Mouse (Mus musculus): ENCODE data around the gene Trpt1. TPM values are rescaled to one million over a fixed set of nuclear protein-coding genes. Genes with fewer than 3 reads are reported as not detected.
"Not testable (repeated sequence)": the region's sequence is repeated elsewhere in the genome, so short reads cannot be mapped to it uniquely, and the experiment has no call there.

The Trpt1 gene
- polyA plus RNA-seq, 1 experiment from 2014 or later = 14.7 TPM

DNA sequence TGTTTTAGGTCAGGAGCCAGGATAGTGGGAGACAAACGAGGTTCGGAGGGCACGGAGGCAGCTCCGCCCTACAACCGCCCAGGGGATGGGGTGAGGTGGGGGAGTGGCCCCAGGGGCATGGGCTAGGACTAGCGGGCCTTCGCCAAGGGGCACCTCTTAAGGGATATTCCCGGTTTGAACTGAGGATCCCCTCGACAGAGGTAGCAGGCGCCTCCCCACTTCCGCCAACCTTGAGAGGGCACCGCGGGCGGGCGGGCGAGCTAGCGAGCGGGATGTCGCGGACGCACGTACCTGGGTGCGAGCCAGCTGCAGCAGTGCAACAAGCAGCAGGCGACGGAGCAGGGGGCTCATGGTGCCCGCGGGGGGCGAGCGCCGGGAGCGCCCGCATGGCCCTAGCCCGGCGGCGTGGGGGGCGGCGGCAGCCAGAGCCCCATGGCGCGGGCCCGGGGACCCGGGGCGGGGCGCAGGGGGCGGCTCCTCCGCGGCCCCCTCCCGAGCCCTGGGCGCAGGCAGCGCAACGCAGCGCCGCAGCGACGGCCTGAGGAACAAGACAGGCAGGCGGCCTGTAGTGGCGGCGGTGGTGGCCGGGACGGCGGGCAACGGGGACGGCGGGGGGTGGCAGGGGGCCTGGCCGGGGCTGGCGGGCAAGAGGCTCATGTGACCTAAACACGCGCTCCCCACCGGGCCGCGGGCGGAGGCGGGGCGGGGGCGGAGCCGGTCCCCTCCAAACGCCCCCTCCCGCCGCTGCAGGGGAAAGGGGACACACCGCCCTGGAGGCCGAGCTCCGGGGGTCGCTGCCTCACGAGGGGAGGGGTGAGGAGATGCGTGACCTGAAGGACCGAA lies 8.6 kb upstream of the Trpt1 start, which contains the start of gene Vegfb:
Vegfb (minus strand) TSS at position 591 of the 843 bp plus-strand sequence.
- H3K9me3 ChIP-seq (replicated peaks; ENCODE audit: control insufficient read depth, low read length) = no peaks in the 10 kb centered on the region
- H3K36me3 ChIP-seq (ENCODE audit: control insufficient read depth, insufficient read depth, low read length) = peaks cover 22% of the 10 kb centered on the region
- H3K27me3 ChIP-seq (ENCODE audit: control insufficient read depth, insufficient read depth, low read length) = no peaks in the 10 kb centered on the region
- peak within 1 kb of the TSS; percentile 90 for H3K4me2 ChIP-seq
- peak within 1 kb of the TSS; percentile 96 for H3K9ac ChIP-seq (ENCODE audit: low read depth, low read length)
- H3K4me3 ChIP-seq (ENCODE audit: low read depth, low read length) = peak within 1 kb of the TSS; percentile 90
- ATAC-seq (replicated peaks; ENCODE audit: insufficient number of reproducible peaks, low FRiP score, low TSS enrichment) = peak; percentile 41
- under 1% methylated on average over 75 of the region's 85 CpGs for WGBS (ENCODE audit: insufficient replicate concordance)
- H3K4me1 ChIP-seq (ENCODE audit: control insufficient read depth, insufficient read depth, low read length) = peaks cover 16% of the 10 kb centered on the region
- peak within 1 kb of the TSS; percentile 98 for H3K27ac ChIP-seq (ENCODE audit: low read depth, low read length)

DNA sequence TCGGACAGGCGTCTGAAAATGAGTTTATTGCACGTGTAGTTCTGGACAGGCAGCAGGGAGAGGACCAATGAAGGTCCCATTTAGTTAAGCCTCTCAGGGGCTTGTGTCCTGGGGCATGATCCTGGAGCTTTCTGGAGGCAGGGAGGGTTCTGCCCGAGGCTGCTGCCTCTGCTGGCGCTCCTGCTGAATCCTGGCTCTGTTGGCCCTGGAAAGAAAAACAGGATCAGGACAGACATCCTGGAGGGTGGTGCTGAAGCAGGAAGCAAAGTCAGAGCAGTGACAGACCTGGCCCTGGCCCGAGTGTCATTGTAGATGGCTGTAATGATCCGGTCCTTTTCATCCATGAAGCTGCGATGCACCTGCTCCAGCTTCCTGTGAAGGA lies 8.0 kb upstream of the Trpt1 start:
- Histone ChIP-seq H3K9me3 (replicated peaks; ENCODE audit: control insufficient read depth, low read length) (no peaks in the 10 kb centered on the region), H3K27me3 (ENCODE audit: control insufficient read depth, insufficient read depth, low read length) (no peaks in the 10 kb centered on the region), H3K36me3 (ENCODE audit: control insufficient read depth, insufficient read depth, low read length) (peaks cover 17% of the 10 kb centered on the region), H3K4me2 (peak overlapping the region; percentile 90), H3K9ac (ENCODE audit: low read depth, low read length) (peak overlapping the region; percentile 96), H3K4me1 (ENCODE audit: control insufficient read depth, insufficient read depth, low read length) (peaks cover 18% of the 10 kb centered on the region), H3K27ac (ENCODE audit: low read depth, low read length) (peak overlapping the region; percentile 98), H3K4me3 (ENCODE audit: low read depth, low read length) (peak overlapping the region; percentile 90)
- ATAC-seq (replicated peaks; ENCODE audit: insufficient number of reproducible peaks, low FRiP score, low TSS enrichment) = no peak
- 3% methylated on average over 8 of the region's 8 CpGs for WGBS (ENCODE audit: insufficient replicate concordance)

DNA sequence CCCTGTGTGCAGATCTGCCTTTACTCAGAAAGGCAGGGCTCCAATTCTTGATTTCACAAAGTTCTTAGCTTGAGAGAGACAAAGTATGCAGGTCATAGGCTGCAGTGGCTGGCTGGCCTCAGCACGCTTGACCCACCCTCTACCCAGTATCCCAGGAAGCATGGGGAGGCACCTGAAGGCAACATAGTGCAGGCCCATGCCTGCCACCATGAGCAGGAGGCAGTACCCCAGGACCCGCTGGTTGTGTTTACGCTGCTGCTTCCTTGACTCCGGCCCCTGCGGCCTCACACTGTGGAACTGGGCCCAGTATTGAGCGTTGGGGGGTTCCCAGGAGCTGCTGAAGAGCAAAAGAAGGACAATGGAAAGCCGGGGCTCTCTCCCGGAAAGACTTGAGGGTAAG lies 6.7 kb upstream of the Trpt1 start:
- Histone ChIP-seq H3K4me1 (ENCODE audit: control insufficient read depth, insufficient read depth, low read length) (peaks cover 25% of the 10 kb centered on the region), H3K4me3 (ENCODE audit: low read depth, low read length) (no peak overlapping the region), H3K9me3 (replicated peaks; ENCODE audit: control insufficient read depth, low read length) (no peaks in the 10 kb centered on the region), H3K27ac (ENCODE audit: low read depth, low read length) (no peak overlapping the region), H3K36me3 (ENCODE audit: control insufficient read depth, insufficient read depth, low read length) (peaks cover 9% of the 10 kb centered on the region; the same call in 1 of the 2 replicates), H3K4me2 (no peak overlapping the region; the same call in 1 of the 2 replicates), H3K27me3 (ENCODE audit: control insufficient read depth, insufficient read depth, low read length) (no peaks in the 10 kb centered on the region), H3K9ac (ENCODE audit: low read depth, low read length) (no peak overlapping the region)
- 90% methylated on average over 8 of the region's 8 CpGs for WGBS (ENCODE audit: insufficient replicate concordance)
- no peak for ATAC-seq (replicated peaks; ENCODE audit: insufficient number of reproducible peaks, low FRiP score, low TSS enrichment)

DNA sequence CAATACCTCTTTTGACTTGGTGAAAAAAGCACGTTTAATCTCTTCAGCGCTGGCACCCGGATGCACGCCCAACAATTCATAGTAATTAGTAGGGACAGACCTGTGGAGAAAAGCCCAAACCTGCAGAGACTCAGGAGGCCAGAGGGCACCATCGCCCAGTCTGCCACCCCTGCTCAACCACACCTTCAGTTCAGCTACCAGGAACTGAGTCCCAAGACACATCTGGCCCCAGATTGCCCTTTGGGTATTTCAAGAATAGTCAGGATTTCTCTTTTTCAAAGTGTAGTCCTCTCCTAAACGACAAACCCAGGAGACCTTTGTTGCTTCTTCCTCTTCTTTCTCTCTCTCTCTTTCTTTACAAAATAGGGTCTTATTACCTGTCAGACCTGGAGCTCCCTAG lies 5.2 kb upstream of the Trpt1 start:
- Histone ChIP-seq H3K4me2 (no peak overlapping the region), H3K9ac (ENCODE audit: low read depth, low read length) (no peak overlapping the region), H3K4me3 (ENCODE audit: low read depth, low read length) (no peak overlapping the region), H3K27ac (ENCODE audit: low read depth, low read length) (no peak overlapping the region), H3K36me3 (ENCODE audit: control insufficient read depth, insufficient read depth, low read length) (peaks cover 3% of the 10 kb centered on the region; the same call in 1 of the 2 replicates), H3K27me3 (ENCODE audit: control insufficient read depth, insufficient read depth, low read length) (no peaks in the 10 kb centered on the region), H3K9me3 (replicated peaks; ENCODE audit: control insufficient read depth, low read length) (no peaks in the 10 kb centered on the region), H3K4me1 (ENCODE audit: control insufficient read depth, insufficient read depth, low read length) (peaks cover 38% of the 10 kb centered on the region)
- no peak for ATAC-seq (replicated peaks; ENCODE audit: insufficient number of reproducible peaks, low FRiP score, low TSS enrichment)
- 87% methylated on average over 6 of the region's 6 CpGs for WGBS (ENCODE audit: insufficient replicate concordance)

DNA sequence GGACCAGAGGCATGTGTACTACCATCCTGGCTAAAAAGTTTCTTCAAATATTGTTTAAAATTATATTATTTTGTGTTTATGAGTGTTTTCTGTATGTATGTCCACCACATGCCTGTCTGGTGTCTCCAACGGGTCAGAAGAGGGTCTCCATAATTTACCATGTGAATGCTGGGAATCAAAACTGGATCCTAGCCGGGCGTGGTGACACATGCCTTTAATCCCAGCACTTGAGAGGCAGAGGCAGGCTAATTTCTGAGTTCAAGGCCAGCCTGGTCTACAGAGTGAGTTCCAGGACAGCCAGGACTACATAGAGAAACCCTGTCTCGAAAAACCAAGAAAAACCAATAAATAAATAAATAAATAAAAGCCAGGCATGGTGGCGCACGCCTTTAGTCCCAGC lies 4.8 kb upstream of the Trpt1 start:
- not testable (repeated sequence) for H3K27me3 ChIP-seq (ENCODE audit: control insufficient read depth, insufficient read depth, low read length); ATAC-seq (replicated peaks; ENCODE audit: insufficient number of reproducible peaks, low FRiP score, low TSS enrichment); H3K27ac ChIP-seq (ENCODE audit: low read depth, low read length); H3K4me2 ChIP-seq; H3K9ac ChIP-seq (ENCODE audit: low read depth, low read length); H3K9me3 ChIP-seq (replicated peaks; ENCODE audit: control insufficient read depth, low read length); H3K4me3 ChIP-seq (ENCODE audit: low read depth, low read length); H3K36me3 ChIP-seq (ENCODE audit: control insufficient read depth, insufficient read depth, low read length)
- peaks cover 36% of the 10 kb centered on the region for H3K4me1 ChIP-seq (ENCODE audit: control insufficient read depth, insufficient read depth, low read length)
- 86% methylated on average over 6 of the region's 6 CpGs for WGBS (ENCODE audit: insufficient replicate concordance)

DNA sequence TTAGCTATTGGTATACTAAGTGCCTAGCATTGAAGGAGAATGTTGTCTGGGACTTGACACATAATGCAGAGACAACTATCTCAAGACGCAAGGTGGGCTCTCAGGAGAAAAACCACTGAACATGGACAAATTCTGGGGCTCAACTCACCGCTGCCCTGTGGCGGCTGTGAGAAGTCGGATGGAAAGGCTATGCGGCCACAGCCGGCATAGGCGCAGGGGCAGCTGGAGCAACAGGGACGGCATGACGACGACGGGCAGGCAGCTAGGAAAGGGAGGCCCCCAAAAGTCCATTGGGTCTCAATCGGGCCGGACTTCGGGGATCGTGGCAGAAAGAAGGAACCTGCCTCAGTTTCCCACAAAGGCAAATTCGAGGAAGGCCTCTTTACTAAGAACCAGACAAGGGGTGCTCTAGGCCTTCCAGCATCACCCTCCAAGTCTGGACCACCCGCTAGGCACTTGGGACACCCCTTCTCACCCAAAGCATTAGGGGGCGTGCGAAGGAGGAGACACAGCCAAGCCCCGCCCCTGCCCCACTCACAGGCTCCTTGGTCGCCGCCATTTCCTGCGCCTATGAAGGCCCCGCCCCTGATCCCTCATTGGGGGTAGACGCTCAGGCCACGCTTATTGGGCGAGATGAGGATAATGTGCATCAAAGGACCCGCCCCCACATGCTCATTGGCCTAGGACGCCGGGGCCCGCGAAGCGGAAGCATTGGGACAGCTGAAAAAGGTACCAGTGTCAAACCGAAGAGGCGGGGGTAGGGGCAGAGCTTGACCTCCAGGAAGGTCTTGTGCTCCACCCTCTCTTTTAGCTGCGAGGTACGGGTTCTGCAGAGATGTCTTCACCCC lies 3.7 kb upstream of the Trpt1 start, which contains the start of gene Dnajc4:
Dnajc4 (minus strand) TSS at position 562 of the 848 bp plus-strand sequence.
- WGBS (ENCODE audit: insufficient replicate concordance) = 3% methylated on average over 37 of the region's 37 CpGs
- Histone ChIP-seq H3K27ac (ENCODE audit: low read depth, low read length) (peak within 1 kb of the TSS; percentile 69), H3K36me3 (ENCODE audit: control insufficient read depth, insufficient read depth, low read length) (peaks cover 3% of the 10 kb centered on the region; the same call in 1 of the 2 replicates), H3K9ac (ENCODE audit: low read depth, low read length) (peak within 1 kb of the TSS; percentile 78), H3K4me3 (ENCODE audit: low read depth, low read length) (peak within 1 kb of the TSS; percentile 51), H3K4me1 (ENCODE audit: control insufficient read depth, insufficient read depth, low read length) (peaks cover 29% of the 10 kb centered on the region), H3K9me3 (replicated peaks; ENCODE audit: control insufficient read depth, low read length) (no peaks in the 10 kb centered on the region), H3K27me3 (ENCODE audit: control insufficient read depth, insufficient read depth, low read length) (no peaks in the 10 kb centered on the region), H3K4me2 (peak within 1 kb of the TSS; percentile 71)
- ATAC-seq (replicated peaks; ENCODE audit: insufficient number of reproducible peaks, low FRiP score, low TSS enrichment) = peak; percentile 89

DNA sequence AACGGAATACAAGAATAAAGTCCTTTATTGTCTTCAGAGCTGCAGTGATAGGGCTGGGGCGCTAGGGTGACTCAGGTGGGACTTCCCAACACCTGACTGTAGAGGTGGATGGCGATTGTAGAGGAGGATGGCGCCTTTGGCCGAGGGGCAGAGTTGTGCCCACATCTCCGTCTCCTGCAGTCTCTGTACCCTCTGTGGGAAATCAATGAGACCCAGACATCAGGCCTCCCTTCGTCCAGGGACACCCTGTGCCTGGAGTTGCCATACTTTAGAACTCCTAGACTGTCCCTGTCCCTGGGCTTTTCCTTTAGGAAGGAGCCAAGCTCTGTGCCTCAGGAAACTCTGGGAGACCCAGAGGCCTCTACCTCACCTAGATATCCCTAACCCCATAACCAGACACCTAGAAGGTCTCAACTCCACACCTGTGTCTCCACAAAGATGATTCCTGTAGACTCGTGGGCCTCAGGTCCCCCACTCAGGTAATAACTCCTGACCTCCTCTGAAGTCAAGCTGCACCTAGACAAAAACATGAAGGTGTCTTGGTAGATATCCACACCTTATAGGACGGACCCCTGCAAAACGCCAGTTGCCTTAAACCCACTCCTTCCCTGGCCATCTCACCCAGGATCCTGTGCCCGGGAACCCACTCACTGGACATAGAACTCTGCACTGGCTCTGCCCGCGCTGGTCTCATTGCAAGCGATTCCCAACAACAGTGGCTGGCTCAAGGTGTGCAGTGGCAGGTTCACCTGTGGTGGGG lies 2.7 kb upstream of the Trpt1 start:
- peaks cover 3% of the 10 kb centered on the region; the same call in 1 of the 2 replicates for H3K36me3 ChIP-seq (ENCODE audit: control insufficient read depth, insufficient read depth, low read length)
- peak overlapping the region; percentile 69 for H3K27ac ChIP-seq (ENCODE audit: low read depth, low read length)
- H3K4me3 ChIP-seq (ENCODE audit: low read depth, low read length) = peak overlapping the region; percentile 51
- no peaks in the 10 kb centered on the region for H3K27me3 ChIP-seq (ENCODE audit: control insufficient read depth, insufficient read depth, low read length)
- no peaks in the 10 kb centered on the region for H3K9me3 ChIP-seq (replicated peaks; ENCODE audit: control insufficient read depth, low read length)
- peak overlapping the region; percentile 71 for H3K4me2 ChIP-seq
- peaks cover 25% of the 10 kb centered on the region for H3K4me1 ChIP-seq (ENCODE audit: control insufficient read depth, insufficient read depth, low read length)
- peak overlapping the region; percentile 78 for H3K9ac ChIP-seq (ENCODE audit: low read depth, low read length)
- WGBS (ENCODE audit: insufficient replicate concordance) = 63% methylated on average over 14 of the region's 14 CpGs
- ATAC-seq (replicated peaks; ENCODE audit: insufficient number of reproducible peaks, low FRiP score, low TSS enrichment) = 0 out of 2 replicates have a peak, but pooled peaks have one; percentile 1

DNA sequence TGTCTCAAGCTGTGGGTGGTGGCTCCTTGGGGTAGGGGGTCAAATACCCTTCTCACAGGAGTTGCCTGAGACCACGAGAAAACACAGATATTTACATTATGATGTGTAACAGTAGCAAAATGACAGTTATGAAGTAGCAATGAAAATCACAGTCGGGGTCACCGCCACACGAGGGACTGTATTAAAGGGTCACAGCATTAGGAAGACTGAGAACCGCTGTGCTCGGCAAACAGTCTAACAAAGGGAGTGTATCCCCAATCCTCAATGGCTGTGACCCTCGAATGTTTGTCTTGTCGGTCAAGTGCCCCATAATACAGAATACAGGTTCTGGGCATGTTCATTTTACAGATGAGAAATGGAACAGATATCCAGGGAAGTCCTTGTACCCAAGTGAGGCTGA lies 1.9 kb upstream of the Trpt1 start:
- ATAC-seq (replicated peaks; ENCODE audit: insufficient number of reproducible peaks, low FRiP score, low TSS enrichment) = no peak
- Histone ChIP-seq H3K36me3 (ENCODE audit: control insufficient read depth, insufficient read depth, low read length) (peaks cover 8% of the 10 kb centered on the region), H3K4me2 (no peak overlapping the region), H3K4me1 (ENCODE audit: control insufficient read depth, insufficient read depth, low read length) (peaks cover 22% of the 10 kb centered on the region), H3K9me3 (replicated peaks; ENCODE audit: control insufficient read depth, low read length) (no peaks in the 10 kb centered on the region; the same call in 1 of the 2 replicates), H3K27me3 (ENCODE audit: control insufficient read depth, insufficient read depth, low read length) (no peaks in the 10 kb centered on the region), H3K27ac (ENCODE audit: low read depth, low read length) (no peak overlapping the region), H3K9ac (ENCODE audit: low read depth, low read length) (no peak overlapping the region), H3K4me3 (ENCODE audit: low read depth, low read length) (no peak overlapping the region)
- 88% methylated on average over 8 of the region's 8 CpGs for WGBS (ENCODE audit: insufficient replicate concordance)
